Mouse (Mus musculus) adrenal gland, adult 18-20 months (tissue): Measurements from ENCODE around the gene Mcu. TPM values are rescaled to one million over a fixed set of nuclear protein-coding genes. Genes with fewer than 3 reads are reported as not detected.

Experiments used
- DNase-seq, 2 experiments: peaks; one replicate each; pipeline ENCODE4 v3.0.0; 2021 to 2022; ENCODE audit warnings: low spot score in 2 of 2
- long read RNA-seq, 2 experiments: library from polyadenylated mRNA; stranded (forward); transcript quantifications; one replicate each; pipeline ENCODE4 v2.0.0; 2021
- total RNA-seq, 2 experiments: library from RNA; stranded (reverse); gene quantifications; 1 replicate in 1 of 2; 2 replicates in 1 of 2; pipeline ENCODE4 v1.2.3; 2021

Gene Mcu
- total RNA-seq: 10 to 100 TPM; 26.2 to 36.8 TPM
- long read RNA-seq, experiment 1, transcript Mcu-202 (8 exons, 2,872 nt): major isoform, 9 of 10 reads
- long read RNA-seq, experiment 1, partial matches to known transcripts: 1 of 10 reads
- long read RNA-seq, experiment 1, other reads (novel, unspliced or antisense): 0 of 10 reads
- long read RNA-seq, experiment 2, partial matches to known transcripts: 0 of 10 reads
- long read RNA-seq, experiment 2, other reads (novel, unspliced or antisense): 6 of 10 reads

DNA sequence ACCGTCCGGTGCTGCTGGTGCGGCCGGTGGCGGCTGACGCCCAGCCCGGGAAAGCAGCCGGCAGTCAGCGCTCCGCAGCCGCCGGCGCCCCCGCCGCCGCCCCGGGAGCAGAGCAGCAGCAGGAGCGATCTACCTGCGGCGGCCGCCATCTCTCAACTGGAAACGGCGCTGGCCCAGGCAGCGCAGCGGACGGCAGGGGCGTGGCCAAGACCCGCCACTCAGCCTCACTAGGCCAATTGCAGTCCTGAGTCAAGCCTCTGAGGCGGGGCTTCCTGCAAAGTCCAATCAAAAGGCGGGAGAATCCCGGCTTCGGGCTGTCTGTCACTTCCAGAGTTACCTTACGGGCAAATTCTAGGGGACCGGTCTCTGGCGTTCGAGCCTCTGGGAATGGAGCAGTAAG, at the start of gene Mcu:
Mcu (minus strand) TSS at position 171 of the 400 bp plus-strand sequence.
- DNase-seq: peak; percentile 95

DNA sequence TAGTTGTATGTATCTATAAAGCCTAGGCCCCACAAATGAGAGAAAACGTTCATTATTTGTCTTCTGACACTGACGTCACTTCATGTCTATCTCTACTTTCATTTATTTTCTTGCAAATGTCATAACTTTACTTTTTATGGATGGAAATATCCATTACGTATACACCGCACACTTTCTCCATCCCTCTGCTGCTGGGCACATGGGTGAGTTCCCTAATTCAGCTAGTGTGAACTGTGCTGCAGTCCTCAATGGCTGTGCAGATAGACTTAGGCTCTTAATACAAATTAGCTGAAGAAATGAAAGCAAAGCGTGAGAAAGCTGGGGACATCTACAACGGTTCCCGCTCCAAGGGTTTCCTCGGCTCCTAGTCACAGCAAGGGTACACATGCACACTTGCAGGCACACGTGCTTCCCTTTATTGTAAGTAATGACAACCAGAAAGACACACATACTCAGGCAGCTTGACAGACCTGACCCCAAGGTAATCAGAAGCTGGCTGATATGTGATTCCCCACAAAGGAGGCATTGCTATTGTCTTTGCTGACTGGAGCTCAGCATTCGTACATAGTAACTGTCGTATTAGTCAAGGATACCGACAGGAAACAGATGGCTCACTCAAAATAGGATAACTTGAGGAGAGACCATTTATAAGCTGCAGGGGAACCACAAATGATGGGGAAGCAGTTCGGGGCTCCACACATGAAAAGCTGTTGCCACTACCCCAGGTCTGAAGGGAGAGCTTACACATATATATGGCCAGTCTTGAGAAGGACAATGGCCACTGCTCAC, 49.2 kb upstream of the Mcu start:
- DNase-seq: no peak

DNA sequence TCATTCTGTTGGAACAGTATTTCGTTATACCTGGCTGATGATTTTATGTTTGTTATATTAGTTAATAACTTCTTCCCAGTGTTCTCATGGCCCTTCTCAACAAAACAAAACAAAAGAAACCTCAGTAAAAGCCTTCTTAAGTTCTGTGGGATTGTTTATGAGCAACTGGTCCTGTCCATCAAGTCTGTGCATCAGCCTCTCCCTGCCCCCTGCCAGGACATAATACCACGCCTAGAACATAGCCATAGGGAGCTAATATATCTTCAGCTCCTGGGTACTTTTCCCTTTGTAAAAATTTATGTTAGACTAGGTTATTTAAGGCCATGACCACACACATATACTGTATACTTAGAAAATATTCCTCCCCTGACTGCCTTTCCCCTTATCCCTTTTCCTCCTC, 48.3 kb upstream of the Mcu start:
- no peak for DNase-seq

DNA sequence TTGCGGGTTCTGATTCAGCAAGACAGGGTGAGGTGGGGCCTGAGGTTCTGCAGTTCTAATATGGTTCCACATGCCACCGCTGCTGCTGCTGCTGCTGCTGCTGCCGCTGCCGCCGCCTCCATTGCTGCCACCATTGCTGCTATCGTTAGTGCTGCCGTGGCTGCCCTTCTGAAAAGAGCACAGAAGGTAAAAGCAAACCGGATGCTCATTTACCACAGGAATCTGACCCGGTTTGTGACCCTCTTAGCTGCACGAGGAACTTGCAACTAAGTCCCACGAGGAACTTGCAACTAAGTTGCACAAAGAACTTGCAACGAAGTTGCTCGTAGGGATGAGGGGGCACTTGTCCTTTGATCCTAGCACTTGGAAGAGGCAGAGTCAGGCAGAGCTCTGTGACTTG, 40.3 kb upstream of the Mcu start:
- no peak for DNase-seq

DNA sequence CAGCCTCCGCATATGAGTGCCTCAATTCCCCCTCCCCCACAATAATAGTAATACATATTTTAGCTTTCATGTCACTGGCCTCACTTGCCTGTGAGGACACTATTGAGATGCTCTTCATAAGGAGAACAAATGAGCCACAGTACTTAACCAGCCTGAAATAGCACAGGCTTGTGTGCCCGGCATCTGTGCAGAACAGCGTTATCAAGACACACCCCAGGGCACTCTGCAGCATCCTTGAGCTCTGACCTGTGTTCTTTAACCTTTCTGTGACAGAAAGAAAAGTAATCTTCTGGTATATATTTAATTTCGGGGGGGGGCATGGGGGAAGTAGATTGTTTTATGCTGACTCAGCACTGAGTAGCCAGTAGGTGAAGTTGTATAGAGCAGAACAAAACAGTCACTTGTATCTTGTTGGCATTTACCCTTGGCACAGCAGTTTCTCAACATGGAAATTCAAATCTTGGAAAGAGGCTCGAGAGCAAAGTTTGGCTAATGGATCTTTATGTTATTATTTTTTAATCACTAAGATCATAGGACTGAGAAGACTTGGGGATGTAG, 30.4 kb upstream of the Mcu start:
- DNase-seq: no peak

DNA sequence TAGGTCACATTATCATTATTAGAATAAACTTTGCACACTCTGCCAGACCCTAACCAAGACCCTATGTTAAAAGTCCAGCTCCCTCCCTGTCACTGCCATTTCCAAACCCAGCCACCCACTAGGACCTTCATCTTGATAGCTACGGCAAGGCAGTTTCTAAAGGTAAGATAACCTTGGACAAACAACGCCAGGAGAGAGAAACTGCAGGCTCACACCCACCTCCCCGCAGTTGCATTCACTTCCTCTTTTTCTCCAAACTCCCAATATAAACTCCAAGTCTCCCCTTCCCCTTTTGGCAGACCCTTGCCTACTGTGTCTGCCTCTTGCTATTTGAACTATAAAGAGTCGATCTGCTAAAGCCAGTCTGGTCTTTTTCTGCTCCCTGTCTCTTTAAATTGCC, 28.7 kb upstream of the Mcu start:
- DNase-seq: no peak

DNA sequence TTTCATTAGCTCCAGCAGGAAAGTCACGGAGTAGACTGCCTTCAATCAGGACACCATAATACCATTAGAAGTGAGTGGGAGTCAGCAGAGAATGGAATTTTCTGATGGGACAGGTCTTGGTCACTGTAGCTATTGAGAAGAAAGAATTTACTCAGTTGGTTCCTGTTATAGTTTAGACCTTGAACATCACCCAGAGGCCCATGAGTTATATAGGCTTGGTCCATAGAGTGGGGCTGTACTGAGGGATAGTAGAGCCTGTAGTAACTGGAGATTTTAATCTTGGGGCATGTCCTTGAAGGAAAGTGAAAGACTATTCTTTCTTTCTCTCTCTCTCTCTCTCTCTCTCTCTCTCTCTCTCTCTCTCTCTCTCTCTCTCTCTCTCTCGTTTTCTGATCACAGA, 28.2 kb upstream of the Mcu start:
- no peak for DNase-seq

DNA sequence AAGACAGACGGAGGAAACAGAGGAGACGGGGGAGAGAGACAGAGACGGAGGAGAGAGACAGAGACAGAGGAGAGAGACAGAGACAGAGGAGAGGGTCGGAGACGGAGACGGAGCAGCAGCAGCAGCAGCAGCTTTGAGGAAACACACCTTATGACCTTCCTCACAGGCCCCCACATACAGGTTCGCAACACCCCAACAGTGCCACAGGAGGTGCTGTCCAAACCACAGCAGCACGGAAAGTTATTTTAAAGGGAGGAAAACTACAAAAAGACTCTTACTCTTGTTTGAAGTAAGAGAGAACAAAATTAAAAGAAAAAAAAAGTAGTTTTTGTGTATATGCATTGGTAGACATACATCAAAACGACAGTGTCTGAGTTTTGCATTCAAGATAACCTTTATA, 27.2 kb upstream of the Mcu start:
- no peak for DNase-seq

DNA sequence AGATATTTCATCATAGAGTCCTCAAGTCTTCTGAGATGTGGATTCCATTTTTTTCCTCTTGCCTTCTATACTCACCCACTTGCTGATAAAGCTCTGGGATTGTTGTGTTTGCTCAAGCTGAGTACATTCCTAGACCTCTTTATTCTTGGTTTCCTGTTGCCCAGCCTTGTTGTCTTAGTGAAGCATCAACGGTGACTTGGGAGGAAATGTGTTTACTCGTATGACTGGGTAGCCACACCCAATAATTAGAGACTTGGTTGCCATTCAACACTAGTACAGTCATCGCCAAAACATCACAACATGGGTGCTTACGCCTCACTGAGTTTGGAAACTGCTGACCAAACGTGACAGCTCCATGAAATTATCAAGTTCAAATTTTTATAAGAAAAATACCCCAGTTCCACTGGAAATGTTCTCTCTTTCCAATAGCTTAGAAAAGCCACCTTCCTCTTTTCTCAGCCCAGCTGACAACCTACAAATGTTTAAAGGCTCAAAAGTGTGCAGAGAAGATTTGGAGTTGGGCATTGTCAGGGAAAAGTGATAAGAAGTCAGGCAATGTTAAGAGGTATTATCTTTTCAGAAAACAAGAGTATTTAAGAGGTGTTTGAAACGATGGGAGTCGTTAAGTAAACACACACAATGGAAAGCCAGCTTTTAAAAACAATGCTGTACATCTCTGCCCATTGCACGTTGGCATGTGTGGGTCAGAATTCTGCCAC, 26.3 kb upstream of the Mcu start:
- no peak for DNase-seq

DNA sequence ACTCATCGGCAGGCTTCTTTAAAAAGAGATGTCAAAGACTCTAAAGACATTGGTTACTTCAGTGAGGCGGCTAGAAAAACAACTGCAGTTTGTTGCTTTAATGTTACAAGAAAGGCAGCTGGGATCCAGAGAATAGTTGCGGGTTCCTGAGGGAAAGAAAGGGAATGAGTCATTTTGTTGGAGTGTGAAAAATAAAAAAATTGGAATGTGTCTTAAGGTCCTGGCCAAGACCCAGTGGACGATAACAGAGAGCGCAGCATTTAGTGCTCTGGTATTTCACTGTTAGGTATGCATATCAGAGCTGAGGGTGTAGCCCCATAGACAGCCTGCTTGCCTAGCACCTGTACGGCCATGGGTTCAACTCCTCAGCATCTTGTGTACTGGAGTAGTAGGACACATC, 22.1 kb upstream of the Mcu start:
- no peak for DNase-seq

DNA sequence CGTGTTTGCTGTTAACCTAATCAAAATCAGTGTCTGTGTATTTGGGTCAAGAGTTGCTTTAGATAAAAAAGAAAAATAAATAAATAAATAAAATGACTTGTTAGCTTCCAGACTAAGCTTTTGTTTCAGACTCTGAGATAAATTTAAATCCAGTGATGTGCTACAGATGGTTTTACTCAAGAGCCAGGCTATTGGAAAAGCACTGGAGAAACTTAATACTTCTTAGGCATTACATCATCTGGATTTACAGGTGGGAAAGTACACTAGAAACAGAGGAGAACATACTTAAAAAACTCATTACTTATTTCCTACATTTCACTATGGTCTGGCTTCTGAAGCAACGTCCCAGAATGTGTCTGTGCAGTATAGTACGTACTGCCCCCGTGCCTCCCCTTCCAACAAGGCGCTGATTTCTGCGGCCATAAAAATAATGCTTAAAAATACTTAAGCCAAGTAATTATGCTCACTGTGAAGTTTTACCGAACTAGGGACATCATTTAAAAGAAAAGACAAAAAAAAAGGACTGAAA, 21.2 kb upstream of the Mcu start:
- no peak for DNase-seq

DNA sequence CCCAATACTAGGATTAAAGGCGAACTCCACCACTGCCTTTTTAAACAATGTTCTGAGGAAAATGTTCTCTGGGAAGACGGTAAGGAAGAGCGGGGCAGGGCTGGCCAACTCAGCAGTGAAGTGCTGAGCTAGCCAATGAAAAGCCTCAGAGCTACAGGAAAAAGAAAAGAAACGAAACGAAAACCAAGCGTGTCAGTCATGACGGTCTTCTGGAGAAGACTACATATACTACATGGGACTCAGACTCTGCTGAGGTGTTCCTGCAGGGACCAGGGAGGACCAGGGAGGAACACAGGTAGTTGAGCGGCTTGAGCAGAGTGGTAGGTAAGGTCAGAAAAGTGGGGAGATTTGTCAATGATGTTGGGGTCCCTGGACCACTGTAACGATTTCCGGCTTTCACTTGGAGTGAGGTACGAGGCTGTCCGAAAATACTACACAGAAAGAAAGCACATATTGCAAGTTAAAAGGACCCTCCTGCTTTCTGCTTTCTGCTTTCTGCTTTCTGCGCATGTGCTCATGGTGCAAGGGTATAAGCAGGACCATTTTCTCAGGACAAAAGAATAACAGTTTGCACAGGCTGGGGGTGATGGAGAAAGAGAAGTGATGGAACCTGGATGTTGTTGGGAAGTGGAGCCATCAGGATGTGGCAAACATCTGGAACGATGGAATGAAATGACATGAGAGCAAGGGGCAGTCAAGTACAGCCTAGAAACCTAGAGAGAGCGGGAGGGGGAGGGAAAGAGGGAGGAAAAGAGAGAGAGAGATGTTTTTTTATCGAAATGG, 20.4 kb upstream of the Mcu start:
- no peak for DNase-seq

DNA sequence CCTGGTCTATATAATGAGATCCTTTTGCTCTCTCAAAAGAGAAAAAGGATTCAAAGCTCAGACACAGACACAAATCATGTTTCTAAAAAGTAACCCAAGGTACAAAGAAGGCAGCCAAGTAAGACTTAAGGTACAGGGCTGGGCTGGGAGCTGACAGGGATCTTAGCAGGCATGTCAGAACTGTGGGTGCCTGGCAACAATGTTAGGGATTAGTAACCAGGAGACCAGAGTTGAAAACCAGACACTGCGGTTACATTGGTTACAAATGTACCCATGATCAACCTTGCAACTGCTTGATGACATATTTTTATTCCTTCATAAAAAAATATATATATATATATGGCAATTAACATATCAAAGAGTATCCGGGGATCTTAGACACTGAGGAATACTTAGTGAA, 19.6 kb upstream of the Mcu start:
- no peak for DNase-seq

DNA sequence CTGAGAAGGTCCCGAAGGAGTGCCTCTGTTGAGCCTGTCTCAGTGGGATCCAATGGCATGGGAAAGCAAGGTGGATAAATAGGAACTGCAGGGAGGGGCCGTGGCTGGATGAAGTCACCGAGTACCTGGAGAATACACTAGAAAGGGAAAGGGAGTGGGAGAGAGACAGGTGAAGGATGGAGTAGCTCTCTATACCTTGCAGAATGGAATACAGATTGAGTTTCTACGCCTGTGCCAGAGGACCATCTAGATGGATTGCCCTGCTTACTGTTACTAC, 13.0 kb upstream of the Mcu start:
- DNase-seq: no peak

DNA sequence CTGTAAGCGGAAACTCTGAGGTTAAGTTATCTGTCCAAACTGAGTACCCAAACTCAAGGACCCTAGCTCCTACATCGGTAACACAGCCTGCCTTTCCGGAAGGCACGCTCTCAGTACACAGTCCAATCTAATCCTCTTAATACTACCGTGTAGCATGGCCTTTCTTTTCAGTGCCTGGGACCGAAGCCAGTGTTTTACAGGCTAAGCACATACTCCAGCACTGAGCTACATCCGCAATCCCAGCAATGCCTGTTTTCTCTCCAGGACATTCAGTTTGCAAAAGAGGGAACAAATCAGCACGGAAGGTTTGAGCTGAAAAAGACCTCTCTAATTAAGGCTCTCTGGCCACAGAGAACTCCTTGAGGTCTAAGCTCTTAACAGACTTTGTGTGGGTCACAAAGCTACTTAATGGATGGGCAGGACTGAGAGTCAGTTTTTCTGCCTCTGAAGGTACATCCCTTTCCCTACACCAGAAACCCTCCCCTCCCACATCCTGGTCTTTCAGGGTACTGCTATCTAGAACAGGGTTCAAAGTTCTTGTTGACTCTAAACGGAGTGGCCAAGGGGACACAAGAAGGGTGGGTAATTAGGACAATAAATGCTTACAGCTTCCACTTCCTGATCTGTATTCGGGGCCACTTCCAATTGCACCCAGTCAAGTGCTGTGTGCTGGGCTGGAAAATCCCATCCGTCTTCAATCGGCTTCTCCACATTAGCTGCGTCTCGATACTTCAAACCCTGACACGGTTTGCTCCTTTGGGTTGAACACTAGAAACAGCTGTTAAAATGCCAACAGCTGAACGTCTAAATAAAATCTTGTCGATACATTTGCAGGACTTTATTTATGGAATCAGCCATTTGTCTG, 12.4 kb upstream of the Mcu start:
- no peak for DNase-seq

DNA sequence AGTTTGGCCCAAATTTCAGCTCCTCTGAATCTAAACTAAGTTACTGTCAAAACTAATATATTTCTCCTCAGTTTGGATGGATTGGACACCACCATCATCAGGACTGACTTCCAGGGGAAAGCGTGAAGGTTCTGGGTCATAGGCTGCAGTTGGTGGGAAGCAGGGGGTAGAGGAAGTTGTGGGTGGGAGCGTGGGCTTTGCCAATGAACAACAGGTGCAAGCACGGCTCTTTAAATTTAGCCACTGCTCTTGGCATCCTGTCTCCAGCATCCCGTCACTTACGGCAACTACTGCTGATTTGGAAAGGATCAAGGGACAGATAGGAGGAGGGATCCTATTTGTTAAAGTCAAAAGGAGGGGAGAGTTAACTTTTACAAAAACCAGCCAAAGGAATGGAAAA, 7.0 kb upstream of the Mcu start:
- no peak for DNase-seq

DNA sequence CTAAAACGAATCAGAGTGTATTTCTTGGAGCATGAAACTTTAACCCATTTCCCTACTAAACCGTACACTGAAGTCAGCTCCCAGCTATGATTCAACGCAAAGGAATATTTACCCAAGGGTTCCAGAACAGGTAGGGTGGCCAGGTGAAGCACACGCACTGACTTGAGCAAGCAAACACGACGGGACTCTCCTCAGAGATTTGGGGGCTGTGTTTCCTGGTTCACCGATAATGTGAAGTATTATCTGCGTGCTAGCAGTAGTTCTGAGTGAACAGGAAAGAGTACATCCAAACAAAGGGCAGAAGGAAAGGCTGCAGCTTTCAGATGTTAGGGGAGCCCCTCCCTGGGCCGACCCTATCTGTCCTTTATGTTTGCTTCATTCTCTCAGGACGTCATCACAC, 4.9 kb upstream of the Mcu start:
- no peak for DNase-seq

DNA sequence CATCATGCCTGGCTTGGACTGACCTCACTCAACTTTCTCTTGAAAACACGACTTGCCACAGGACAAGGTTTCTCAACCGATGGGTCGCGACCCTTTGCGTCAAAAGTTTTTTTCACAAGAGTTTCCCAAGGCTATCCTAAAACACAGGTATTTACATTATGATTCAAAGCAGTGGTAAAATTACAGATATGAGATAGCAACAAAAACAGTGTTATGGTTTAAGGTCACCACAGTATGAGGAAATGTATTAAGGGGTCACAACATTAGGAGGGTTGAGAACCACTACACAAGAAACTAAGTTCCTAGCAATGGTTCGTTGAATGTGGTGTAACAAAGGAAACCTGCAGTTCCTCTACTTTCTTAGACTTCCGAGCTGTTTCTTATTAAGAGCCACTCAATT, 1.3 kb upstream of the Mcu start:
- no peak for DNase-seq

DNA sequence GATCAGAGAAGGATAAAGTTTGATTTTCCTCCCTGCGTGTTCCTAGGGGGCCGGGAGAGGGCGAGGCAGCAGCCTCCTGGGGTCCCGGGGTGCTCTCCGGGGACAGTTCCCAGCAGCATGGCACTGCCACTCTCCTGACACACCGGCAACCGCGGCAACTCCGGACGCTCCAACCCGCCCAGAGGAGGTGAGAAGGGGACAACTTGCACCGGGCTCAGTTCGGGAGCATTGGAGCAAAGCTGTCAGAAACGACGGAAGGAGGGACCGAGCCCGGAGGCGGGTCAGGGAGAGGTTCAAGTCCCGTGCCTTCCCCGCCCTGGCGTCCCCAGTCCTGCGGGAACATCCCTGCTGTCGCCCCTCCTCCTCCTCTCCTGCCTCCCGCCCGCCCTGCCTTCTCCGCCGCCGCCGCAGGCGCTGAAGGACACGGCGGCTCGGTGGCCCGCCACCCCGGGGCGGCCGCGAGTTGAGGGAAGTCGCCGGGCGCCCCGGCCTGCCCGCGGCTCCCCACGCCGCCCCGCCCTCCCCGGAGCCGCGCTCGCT, 441 bp downstream of the Mcu start, which contains the start of gene Gm10322:
Gm10322 (plus strand) TSS at position 83 of the 540 bp plus-strand sequence.
- peak in 1 of 2 experiments; percentile 63 for DNase-seq

DNA sequence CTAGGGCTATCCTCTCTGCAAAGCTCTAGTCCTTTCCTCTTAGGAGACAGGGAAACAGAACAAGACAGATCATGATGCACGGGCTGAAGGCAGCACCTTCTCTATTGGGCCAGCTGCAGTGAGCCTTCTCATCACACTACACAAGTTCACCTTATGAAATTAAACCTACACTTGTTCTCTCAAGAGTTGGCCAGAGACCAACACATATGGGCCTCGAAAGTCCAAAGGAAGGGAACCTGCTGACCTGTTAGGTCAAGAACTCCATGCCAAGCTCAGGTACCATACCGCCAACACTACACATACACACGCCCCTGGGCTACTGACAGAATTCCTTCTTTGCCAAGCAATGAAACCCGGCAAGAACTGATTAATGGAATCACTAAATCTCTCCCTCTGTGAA, 1.1 kb downstream of the Mcu start:
- DNase-seq: no peak
